Mouse (Mus musculus): ENCODE results near the gene Fam98b.
A peak's percentile ranks its signal among the peaks of the same experiment; 100 is the strongest.

Fam98b gene

DNA sequence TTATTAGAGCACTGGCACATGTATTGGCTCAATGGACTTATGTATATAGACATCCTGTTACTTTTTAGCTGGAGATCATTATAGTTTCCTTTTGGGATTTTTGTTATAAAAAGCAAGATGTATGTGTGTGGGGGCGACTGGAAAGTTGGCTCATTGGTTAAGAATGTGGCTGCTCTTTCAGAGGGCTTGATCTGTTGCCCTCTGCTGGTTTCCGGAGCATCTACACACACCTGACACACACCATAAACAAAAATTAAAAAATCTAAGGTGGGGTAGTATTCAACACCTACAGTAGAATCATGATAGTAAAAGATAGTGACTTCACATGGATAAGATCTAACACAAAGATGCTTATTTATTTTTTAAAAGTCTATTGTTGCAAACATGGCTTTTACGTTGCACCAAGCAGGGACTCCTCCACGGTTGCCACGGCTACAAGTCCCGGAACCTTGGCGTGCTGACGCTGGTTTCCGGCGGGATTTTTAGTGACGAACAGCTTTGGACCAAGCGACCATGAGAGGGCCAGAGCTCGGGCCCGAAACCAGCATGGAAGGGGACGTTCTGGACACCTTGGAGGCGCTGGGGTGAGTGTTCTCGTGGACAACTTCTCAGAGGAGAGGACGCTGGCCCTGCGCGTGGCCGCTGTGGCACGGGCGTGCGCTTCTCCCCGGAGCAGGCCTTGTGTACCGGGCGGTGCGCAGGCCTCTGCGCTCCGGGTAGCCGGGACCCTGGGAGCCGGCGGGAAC lies at the start of gene Fam98b:
TSS of gene Fam98b (plus strand) at position 485 of the 746 bp plus-strand sequence.
- peak; percentile 92 for DNase-seq (ENCODE audit: low read depth, low spot score)

- DNase-seq (ENCODE audit: low read depth, low spot score), result no peak
These were observed 48.6 kb upstream of the Fam98b start for GRCm38 (mm10) chr2:117200869-117201338.

DNA sequence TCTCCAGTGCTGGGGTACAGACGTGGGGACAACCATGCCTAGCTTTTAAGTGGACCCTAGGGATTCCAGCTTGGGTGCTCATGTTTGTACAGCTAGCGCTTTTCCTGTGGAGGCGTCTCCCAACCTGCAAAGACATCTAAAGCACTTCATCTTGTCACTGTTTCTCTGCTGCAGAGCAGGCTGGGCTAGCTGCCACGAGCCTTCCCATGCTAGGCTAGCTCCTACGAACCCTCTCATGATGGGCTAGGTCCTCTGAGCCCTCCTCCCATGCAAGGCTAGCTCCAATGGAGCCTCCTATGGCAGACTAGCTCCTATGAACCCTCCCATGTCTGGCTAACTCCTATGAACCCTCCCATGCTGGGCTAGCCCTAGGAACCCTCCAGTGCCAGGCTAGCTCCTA lies 46.2 kb upstream of the Fam98b start:
- DNase-seq (ENCODE audit: low read depth, low spot score), result no peak

DNA sequence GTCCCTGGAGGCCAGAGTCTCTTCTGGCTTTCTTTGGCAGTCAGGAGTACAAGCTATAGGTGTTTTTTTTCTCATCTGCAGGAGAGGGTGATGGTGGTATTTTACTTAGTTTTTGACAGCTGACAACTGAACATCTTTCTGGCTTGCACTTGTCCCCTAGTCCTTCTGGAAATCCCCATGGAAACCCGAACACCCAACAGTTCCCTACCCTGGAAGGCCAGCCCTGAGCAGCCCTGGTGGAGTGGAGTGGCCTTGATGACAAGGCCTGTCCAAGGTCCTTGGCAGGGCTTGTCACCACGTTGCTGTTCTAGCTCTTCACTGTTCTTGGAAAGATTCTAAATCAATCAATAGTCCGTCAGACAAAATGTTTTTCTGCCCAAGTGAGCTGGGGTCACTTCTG lies 45.0 kb upstream of the Fam98b start:
- DNase-seq (ENCODE audit: low read depth, low spot score), result no peak

- DNase-seq (ENCODE audit: low read depth, low spot score), result no peak
These were observed 44.5 kb upstream of the Fam98b start for GRCm38 (mm10) chr2:117205066-117205465.

DNA sequence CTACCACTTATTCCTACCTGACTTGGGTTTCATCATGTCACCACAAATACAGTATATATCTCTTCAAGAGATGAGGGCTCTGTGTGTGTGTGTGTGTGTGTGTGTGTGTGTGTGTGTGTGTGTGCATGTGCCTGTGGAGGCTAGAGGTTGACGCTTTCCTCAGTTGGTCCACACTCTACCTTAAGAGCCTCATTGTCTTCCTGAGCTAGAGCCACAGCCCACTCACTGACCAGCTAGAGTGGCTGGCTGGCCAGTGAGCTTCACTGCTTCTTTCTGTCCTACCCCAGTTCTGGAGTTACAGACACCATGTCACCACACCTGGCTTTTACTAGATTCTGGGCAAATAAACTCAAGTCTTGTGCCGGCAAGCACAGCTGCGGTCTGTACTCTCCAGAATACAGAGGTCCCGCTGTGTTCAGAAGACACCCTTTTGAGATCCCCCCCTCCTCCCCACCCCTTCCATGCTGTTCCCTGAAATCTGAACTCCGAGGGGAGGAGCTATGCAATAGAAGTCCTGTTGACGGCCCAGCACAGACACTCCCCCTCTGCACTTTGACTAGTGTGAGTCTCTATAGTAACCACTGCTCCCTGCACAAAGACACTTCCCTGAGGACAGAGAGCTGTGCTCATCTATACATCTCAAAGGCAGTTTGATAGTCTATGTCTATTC lies 39.0 kb upstream of the Fam98b start:
- DNase-seq (ENCODE audit: low read depth, low spot score), result peak; percentile 71

DNA sequence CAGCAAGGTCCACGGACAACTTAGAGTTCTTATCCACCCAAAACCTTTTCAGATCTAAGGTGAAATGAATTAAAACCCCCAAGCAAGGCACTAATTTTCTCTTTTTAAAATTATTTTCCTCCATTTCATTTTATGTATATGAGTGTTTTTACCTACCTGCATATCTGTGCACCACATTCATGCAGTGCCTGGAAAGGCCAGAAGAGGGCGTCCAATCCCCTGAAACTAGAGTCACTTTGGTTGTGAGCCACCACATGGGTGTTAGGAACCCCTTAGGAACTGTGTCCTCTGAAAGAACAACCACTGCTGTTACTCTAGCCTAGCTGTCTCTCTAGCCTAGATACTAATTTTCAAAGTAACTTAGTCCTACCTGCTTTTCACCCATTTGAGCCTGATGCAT lies 33.4 kb upstream of the Fam98b start:
- DNase-seq (ENCODE audit: low read depth, low spot score), result peak; percentile 61

GRCm38 (mm10) chr2:117217695-117218216 lies 31.8 kb upstream of the Fam98b start:
- peak; percentile 27 for DNase-seq (ENCODE audit: low read depth, low spot score)

GRCm38 (mm10) chr2:117219536-117219935 lies 30.0 kb upstream of the Fam98b start:
- no peak for DNase-seq (ENCODE audit: low read depth, low spot score)

DNA sequence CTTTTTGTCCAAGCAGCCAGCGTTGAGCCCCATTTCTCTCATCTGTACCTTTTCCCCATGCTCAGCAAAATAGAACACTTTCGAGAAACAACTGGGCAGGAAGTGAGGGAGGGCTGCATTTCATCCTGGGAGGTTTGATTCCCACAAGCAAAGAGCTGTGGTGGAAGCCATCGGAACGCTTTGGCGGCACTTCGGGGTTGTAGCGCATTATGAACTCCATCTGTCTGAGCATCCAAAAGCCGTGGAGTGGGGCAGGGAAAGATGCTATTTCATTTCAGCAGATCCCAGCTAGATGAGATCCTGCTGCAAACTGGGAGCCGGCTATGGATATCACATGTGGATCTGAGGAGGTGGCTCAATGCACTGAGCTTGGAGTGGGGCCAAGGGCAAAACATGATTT lies 26.9 kb upstream of the Fam98b start:
- no peak for DNase-seq (ENCODE audit: low read depth, low spot score)

GRCm38 (mm10) chr2:117228601-117229125 lies 20.9 kb upstream of the Fam98b start:
- no peak for DNase-seq (ENCODE audit: low read depth, low spot score)

GRCm38 (mm10) chr2:117230261-117230660 lies 19.3 kb upstream of the Fam98b start:
- no peak for DNase-seq (ENCODE audit: low read depth, low spot score)

DNA sequence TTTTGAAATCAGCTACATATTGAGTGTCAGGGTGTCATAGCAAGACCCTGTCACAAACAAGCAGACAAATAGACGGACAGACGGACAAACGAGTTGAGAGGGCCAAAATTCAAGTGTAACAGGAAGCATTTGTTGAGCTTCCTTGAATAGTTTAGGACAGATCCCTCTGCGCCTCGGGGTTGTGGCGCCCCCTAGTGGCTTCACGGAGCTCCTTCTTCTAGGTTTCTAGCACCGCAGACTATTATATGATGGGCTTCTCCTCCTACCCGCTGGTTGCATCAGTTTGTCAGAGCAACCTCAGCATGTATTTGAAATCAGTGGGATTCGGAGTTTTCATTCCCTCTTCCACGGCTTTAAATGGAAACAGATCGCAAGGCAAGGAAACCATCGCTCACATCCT lies 18.3 kb upstream of the Fam98b start:
- DNase-seq (ENCODE audit: low read depth, low spot score), result peak; percentile 85

DNA sequence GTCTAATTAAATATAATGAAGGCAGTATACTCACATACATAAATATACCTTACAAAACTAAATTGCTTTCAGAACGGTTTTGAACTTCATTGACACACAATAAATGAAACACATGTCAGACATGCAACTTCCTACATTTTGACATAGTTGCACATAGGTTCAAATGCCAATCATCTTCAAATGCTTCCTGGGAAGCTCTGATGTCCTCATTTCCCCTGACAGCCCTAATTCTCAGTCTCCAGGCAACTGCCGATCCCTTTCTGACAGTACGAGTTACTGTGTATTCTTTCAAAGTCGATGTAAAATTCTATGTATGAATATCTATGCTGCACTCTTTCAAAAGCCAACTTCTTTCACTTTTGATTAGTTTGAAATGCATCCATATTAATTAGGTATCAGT lies 7.6 kb upstream of the Fam98b start:
- no peak for DNase-seq (ENCODE audit: low read depth, low spot score)

GRCm38 (mm10) chr2:117250001-117250510 lies 517 bp downstream of the Fam98b start:
- no peak for DNase-seq (ENCODE audit: low read depth, low spot score)

- no peak for DNase-seq (ENCODE audit: low read depth, low spot score)
These were observed 5.9 kb downstream of the Fam98b start for GRCm38 (mm10) chr2:117255415-117255814.

- no peak for DNase-seq (ENCODE audit: low read depth, low spot score)
These were observed 8.1 kb downstream of the Fam98b start for GRCm38 (mm10) chr2:117257617-117258016.

DNA sequence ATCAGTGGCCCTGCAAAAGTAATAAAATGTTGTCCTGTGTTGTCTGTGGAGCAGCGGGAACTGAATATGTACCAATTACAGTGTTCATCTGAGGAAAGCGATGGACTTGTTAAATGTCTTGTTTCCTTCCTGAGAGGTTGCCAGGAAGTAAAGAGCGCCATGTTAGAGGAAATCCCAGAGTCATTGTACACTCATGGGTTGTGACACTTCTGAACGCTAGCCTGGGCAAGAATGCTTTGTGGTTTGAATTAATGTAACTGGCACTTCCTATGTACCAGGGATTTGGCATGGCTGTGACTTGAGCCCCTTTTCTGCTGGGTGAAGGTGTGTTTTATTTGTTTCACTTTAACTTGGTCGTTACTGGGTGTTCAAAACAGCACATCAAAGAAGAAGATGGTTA lies 12.6 kb downstream of the Fam98b start:
- no peak for DNase-seq (ENCODE audit: low read depth, low spot score)

DNA sequence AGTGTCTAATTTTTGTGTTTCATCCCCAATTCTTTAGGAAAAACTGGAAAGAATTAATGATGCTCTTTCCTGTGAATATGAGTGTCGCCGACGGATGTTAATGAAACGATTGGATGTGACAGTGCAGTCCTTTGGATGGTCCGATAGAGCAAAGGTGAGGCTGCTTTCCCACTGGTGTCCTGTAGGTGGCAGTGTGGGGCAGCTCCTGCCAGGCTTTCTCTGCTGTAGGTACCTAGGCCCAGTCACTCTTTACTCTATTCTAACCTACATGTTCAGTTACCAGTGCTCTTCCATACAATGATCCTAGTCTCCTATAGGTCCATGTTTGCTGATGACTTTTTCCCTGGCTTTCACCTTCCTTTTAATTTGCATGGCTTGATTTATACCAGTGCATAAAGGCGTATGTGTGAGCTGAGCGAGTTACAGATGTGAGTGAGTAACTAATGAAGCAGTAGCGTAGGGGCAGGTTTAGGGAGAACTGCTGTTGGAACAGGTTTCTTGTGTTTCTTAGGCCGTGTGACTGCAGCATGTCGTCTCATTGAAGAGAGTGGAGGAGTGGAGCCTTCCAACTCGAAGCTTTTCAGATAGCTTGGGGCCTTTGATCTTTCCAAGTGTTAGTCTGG lies 14.4 kb downstream of the Fam98b start:
- peak; percentile 59 for DNase-seq (ENCODE audit: low read depth, low spot score)

DNA sequence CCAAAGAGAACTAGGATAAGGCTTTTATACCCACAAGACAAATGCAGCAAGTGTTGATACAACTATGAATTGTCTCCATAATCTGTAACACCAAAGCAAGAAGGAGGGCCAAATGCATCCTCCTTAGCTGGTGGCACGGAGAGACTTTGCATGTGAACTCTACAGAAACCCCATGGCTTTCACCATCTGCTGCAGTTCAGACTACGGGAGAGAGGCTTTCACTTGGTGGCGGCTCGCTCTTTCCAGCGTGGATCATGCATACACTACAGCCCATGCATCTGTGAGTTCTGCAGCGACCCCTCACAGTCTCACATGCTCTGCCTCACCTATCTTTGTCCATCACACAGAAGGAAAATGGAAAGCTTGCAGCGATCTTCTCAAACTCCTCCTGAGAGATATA lies 38.8 kb downstream of the Fam98b start:
- no peak for DNase-seq (ENCODE audit: low read depth, low spot score)

GRCm38 (mm10) chr2:117299596-117300448 lies 50.3 kb downstream of the Fam98b start:
- peak; percentile 14 for DNase-seq (ENCODE audit: low read depth, low spot score)
